8 mouse cellular contexts compared by ENCODE assay signal in the genomic region with DNA sequence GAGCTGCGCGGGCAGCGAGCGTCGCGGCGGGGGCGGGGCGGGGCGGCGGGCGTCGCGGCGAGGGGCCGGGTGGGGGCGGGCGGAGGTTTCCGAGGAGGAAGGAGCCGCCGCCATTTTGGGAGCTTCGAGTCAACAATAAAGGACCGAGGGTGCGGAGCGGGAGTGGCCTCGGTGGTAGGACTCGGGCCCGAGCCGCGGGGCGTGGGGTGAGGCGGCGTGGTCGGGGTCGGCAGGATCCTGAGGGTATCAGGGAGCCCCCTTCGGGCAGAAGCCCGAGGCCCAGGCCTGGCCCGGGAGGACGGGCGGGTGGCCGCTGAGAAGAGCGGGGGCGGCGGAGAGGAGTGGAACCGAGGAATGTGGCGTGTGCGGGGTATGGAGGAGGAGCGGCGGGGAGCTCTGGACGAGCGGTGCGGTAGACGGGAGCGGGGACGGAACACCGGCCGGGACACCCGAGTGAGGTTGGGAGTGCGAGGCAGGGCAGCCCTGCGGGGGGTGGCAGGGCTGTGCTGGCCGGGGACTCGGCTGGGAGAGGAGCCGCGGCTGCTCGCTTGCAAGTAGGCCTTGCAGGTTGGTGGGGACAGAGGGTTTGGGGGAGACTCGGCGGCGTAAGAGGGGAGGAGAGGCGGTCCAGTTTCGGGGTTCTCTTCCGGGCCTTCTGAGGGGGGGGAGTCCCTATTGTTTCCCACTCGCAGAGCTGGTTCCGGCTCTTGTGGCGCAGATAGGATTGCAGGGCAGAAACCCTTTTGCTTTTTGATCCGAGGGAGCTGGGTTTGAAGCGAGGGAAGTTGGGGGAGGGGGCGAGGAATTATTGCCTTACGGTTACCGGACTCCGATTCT. TPM values are rescaled to one million over a fixed set of nuclear protein-coding genes. Genes with fewer than 3 reads are reported as not detected.
DNase-seq lines count a peak whose midpoint lies in the region; ATAC-seq and TF ChIP-seq lines count a peak whose summit lies in the region.

A gene (plus strand): TSS at position 114 of the 837 bp plus-strand sequence.

- H3K36me3 ChIP-seq in E14TG2a.4 (ENCODE audit: insufficient read depth, low read length): peaks cover 30% of the 10 kb centered on the region
- peaks cover 25% of the 10 kb centered on the region for H3K36me3 ChIP-seq in forebrain, embryonic 13.5 days (ENCODE audit: poor library complexity, severe bottlenecking)
- peaks cover 29% of the 10 kb centered on the region for H3K36me3 ChIP-seq in heart, postnatal 0 days (replicated peaks; ENCODE audit: control insufficient read depth, insufficient read depth, low read length)
- peaks cover 19% of the 10 kb centered on the region for H3K36me3 ChIP-seq in liver, embryonic 16.5 days (ENCODE audit: control insufficient read depth, insufficient read depth)
- H3K36me3 ChIP-seq in neural tube, embryonic 12.5 days: peaks cover 23% of the 10 kb centered on the region
- H3K36me3 ChIP-seq in testis, adult 2 months (ENCODE audit: control insufficient read depth, insufficient read depth, low read length): no peaks in the 10 kb centered on the region; the same call in 1 of the 2 replicates

- TF ChIP-seq POLR2A in testis, adult 2 months (IDR thresholded peaks at IDR 0.05; ENCODE audit: control insufficient read depth, low read depth, low read length): peak; percentile 52

- ATAC-seq in forebrain, embryonic 13.5 days: peak; percentile 64
- ATAC-seq in heart, postnatal 0 days (ENCODE audit: insufficient read depth, low read depth): peak; percentile 64
- ATAC-seq in liver, embryonic 16.5 days (ENCODE audit: low read depth): peak; percentile 78
- peak; percentile 77 for ATAC-seq in neural tube, embryonic 12.5 days (ENCODE audit: low FRiP score, low read depth)

- no peak for TF ChIP-seq EP300 in heart, postnatal 0 days (IDR thresholded peaks at IDR 0.05; ENCODE audit: low read depth)

- H3K27ac ChIP-seq in forebrain, embryonic 13.5 days: peak within 1 kb of the TSS; percentile 99
- H3K27ac ChIP-seq in heart, postnatal 0 days (ENCODE audit: low read depth): peak within 1 kb of the TSS; percentile 100
- H3K27ac ChIP-seq in liver, embryonic 16.5 days (ENCODE audit: low read length): peak within 1 kb of the TSS; percentile 98
- H3K27ac ChIP-seq in neural tube, embryonic 12.5 days: peak within 1 kb of the TSS; percentile 99
- peak within 1 kb of the TSS; percentile 99 for H3K27ac ChIP-seq in testis, adult 2 months (ENCODE audit: control insufficient read depth, insufficient read depth, low read depth, low read length)

- peak within 1 kb of the TSS; percentile 97 for H3K4me3 ChIP-seq in E14TG2a.4 (replicated peaks; ENCODE audit: low read length)
- peak within 1 kb of the TSS; percentile 97 for H3K4me3 ChIP-seq in forebrain, embryonic 13.5 days
- peak within 1 kb of the TSS; percentile 99 for H3K4me3 ChIP-seq in heart, postnatal 0 days (ENCODE audit: low read depth, low read length)
- peak within 1 kb of the TSS; percentile 99 for H3K4me3 ChIP-seq in liver, embryonic 16.5 days (ENCODE audit: low read depth, low read length)
- peak within 1 kb of the TSS; percentile 99 for H3K4me3 ChIP-seq in neural tube, embryonic 12.5 days
- H3K4me3 ChIP-seq in testis, adult 2 months (ENCODE audit: control insufficient read depth, low read depth, low read length): peak within 1 kb of the TSS; percentile 95

- H3K4me1 ChIP-seq in E14TG2a.4 (replicated peaks; ENCODE audit: low read depth, low read length): peaks cover 63% of the 10 kb centered on the region
- peaks cover 47% of the 10 kb centered on the region for H3K4me1 ChIP-seq in forebrain, embryonic 13.5 days
- H3K4me1 ChIP-seq in heart, postnatal 0 days (ENCODE audit: control insufficient read depth, insufficient read depth): peaks cover 24% of the 10 kb centered on the region
- peaks cover 24% of the 10 kb centered on the region for H3K4me1 ChIP-seq in liver, embryonic 16.5 days (ENCODE audit: control insufficient read depth, low read depth, low read length)
- H3K4me1 ChIP-seq in neural tube, embryonic 12.5 days: peaks cover 23% of the 10 kb centered on the region
- H3K4me1 ChIP-seq in testis, adult 2 months (ENCODE audit: control insufficient read depth, insufficient read depth, low read length): peaks cover 3% of the 10 kb centered on the region

- peak within 1 kb of the TSS; percentile 100 for H3K9ac ChIP-seq in forebrain, embryonic 13.5 days
- H3K9ac ChIP-seq in heart, postnatal 0 days (replicated peaks; ENCODE audit: low read depth, low read length): peak within 1 kb of the TSS; percentile 100
- H3K9ac ChIP-seq in liver, embryonic 16.5 days (ENCODE audit: low read depth, low read length): peak within 1 kb of the TSS; percentile 100
- H3K9ac ChIP-seq in neural tube, embryonic 12.5 days: peak within 1 kb of the TSS; percentile 100

- H3K4me2 ChIP-seq in forebrain, embryonic 13.5 days: peak within 1 kb of the TSS; percentile 93
- peak within 1 kb of the TSS; percentile 87 for H3K4me2 ChIP-seq in heart, postnatal 0 days (ENCODE audit: low read depth, low read length)
- peak within 1 kb of the TSS; percentile 73 for H3K4me2 ChIP-seq in liver, embryonic 16.5 days (ENCODE audit: low read depth, low read length)
- H3K4me2 ChIP-seq in neural tube, embryonic 12.5 days (replicated peaks): peak within 1 kb of the TSS; percentile 88

- H3K9me3 ChIP-seq in E14TG2a.4 (ENCODE audit: low read length): no peaks in the 10 kb centered on the region
- H3K9me3 ChIP-seq in forebrain, embryonic 13.5 days (replicated peaks): no peaks in the 10 kb centered on the region
- H3K9me3 ChIP-seq in heart, postnatal 0 days (replicated peaks; ENCODE audit: control insufficient read depth, low read length): no peaks in the 10 kb centered on the region
- H3K9me3 ChIP-seq in liver, embryonic 16.5 days (replicated peaks; ENCODE audit: control insufficient read depth, low read length): no peaks in the 10 kb centered on the region
- no peaks in the 10 kb centered on the region for H3K9me3 ChIP-seq in neural tube, embryonic 12.5 days

- no peak for TF ChIP-seq CTCF in E14TG2a.4 (conservative IDR thresholded peaks at IDR 0.05; ENCODE audit: low read length)
- TF ChIP-seq CTCF in heart, postnatal 0 days (IDR thresholded peaks at IDR 0.05; ENCODE audit: low read depth): no peak
- no peak for TF ChIP-seq CTCF in testis, adult 2 months (IDR thresholded peaks at IDR 0.05; ENCODE audit: control insufficient read depth, insufficient read depth, insufficient replicate concordance, low read depth, low read length)

- WGBS in forebrain, embryonic 13.5 days: under 1% methylated on average over 62 of the region's 80 CpGs
- WGBS in heart, postnatal 0 days: under 1% methylated on average over 61 of the region's 80 CpGs
- WGBS in liver, embryonic 16.5 days (ENCODE audit: insufficient replicate concordance): under 1% methylated on average over 61 of the region's 80 CpGs
- 1% methylated on average over 67 of the region's 80 CpGs for WGBS in neural tube, embryonic 12.5 days

- no peaks in the 10 kb centered on the region for H3K27me3 ChIP-seq in E14TG2a.4 (ENCODE audit: insufficient read depth, low read length)
- H3K27me3 ChIP-seq in forebrain, embryonic 13.5 days: no peaks in the 10 kb centered on the region
- no peaks in the 10 kb centered on the region for H3K27me3 ChIP-seq in heart, postnatal 0 days (ENCODE audit: control insufficient read depth, insufficient read depth, low read length)
- no peaks in the 10 kb centered on the region for H3K27me3 ChIP-seq in liver, embryonic 16.5 days (ENCODE audit: control insufficient read depth, insufficient read depth, low read depth, low read length)
- no peaks in the 10 kb centered on the region for H3K27me3 ChIP-seq in neural tube, embryonic 12.5 days (replicated peaks)
- no peaks in the 10 kb centered on the region for H3K27me3 ChIP-seq in testis, adult 2 months (ENCODE audit: control insufficient read depth, insufficient read depth, low read length)

- peak; percentile 66 for DNase-seq in c-Kit-positive CD71-positive TER-119-positive erythroid progenitor cells, embryonic 14.5 days (ENCODE audit: low spot score)
- DNase-seq in heart, postnatal 0 days (ENCODE audit: low spot score): peak; percentile 46
- peak; percentile 83 to 89 for DNase-seq in kidney, postnatal 4 days

RNA-seq across cellular contexts. Expression of the gene that starts here (rescaled TPM):
- 28.1 and 30.0 TPM in 2 replicates for polyA plus RNA-seq in forebrain, embryonic 13.5 days (2015; fragmentation: Nextera tagmentation; extraction: Ambion mirVana)
- total RNA-seq in heart, postnatal 0 days (2014; rRNA removed; ENCODE audit: low replicate concordance): 30.9 and 33.9 TPM in 2 replicates
- 10.5 and 11.0 TPM in 2 replicates for polyA plus RNA-seq in heart, postnatal 0 days (2015; fragmentation: Nextera tagmentation; extraction: Ambion mirVana)
- 4.5 and 5.5 TPM in 2 replicates for polyA plus RNA-seq in liver, embryonic 16.5 days (2015; fragmentation: Nextera tagmentation; extraction: Ambion mirVana)
- polyA plus RNA-seq in neural tube, embryonic 12.5 days (2016; fragmentation: Nextera tagmentation; extraction: Ambion mirVana): 17.6 and 26.7 TPM in 2 replicates
- 9.0 and 11.7 TPM in 2 replicates for polyA plus RNA-seq in testis, adult 2 months (2012; rRNA removed)

Comparison
In these comparisons a context has a peak if more than half of its experiments do, and no peak if none do; other contexts are left out.
1. Peak in every context shown above with its lines: DNase-seq, ATAC-seq, H3K4me3 ChIP-seq and H3K27ac ChIP-seq.